Mouse (Mus musculus): Measurements from ENCODE around the gene Slit3. TPM values are rescaled to one million over a fixed set of nuclear protein-coding genes. Genes with fewer than 3 reads are reported as not detected.

The Slit3 gene
- polyA plus RNA-seq, 2 experiments, result 32.9 to 33.0 TPM

DNA sequence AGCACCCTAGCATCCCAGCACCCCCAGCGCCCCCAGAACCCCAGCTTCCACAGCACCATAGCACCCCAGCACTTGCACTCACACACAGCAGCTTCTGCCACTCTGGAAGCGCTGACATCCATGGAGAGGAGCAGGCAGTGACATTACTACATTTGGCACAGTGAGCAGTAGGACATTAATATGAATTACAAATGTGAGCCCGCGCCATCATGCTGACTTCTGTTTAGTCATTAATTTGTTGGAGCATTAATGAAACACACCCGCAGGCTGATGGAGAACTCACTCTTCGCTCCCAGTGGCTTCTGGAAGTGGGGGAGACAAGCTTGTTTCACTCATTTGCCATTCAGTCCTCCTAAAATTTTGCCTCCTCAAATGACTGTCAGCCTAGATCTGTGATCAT, 476.9 kb downstream of the Slit3 start:
- Histone ChIP-seq H3K4me1 (ENCODE audit: control insufficient read depth, insufficient read depth, low read length) (peaks cover 3% of the 10 kb centered on the region; the same call in 1 of the 2 replicates), H3K27me3 (ENCODE audit: control insufficient read depth, insufficient read depth, low read length) (no peaks in the 10 kb centered on the region), H3K4me3 (replicated peaks; ENCODE audit: low read length) (no peak overlapping the region), H3K36me3 (ENCODE audit: control insufficient read depth, insufficient read depth, low read length) (peaks cover 7% of the 10 kb centered on the region; the same call in 1 of the 2 replicates), H3K27ac (replicated peaks; ENCODE audit: low read depth, low read length) (no peak overlapping the region), H3K9ac (ENCODE audit: low read depth, low read length, severe bottlenecking) (no peak overlapping the region), H3K9me3 (ENCODE audit: control insufficient read depth, low read length) (no peaks in the 10 kb centered on the region), H3K4me2 (replicated peaks; ENCODE audit: low read depth, low read length, severe bottlenecking) (no peak overlapping the region)
- WGBS, result 94% methylated on average over 6 of the region's 6 CpGs
- no peak for ATAC-seq (ENCODE audit: low FRiP score, low read depth)
- no peak for DNase-seq (ENCODE audit: low spot score)
- no peak for TF ChIP-seq POLR2A (IDR thresholded peaks at IDR 0.05; ENCODE audit: borderline replicate concordance, extremely low read depth, insufficient read depth, insufficient read length)

DNA sequence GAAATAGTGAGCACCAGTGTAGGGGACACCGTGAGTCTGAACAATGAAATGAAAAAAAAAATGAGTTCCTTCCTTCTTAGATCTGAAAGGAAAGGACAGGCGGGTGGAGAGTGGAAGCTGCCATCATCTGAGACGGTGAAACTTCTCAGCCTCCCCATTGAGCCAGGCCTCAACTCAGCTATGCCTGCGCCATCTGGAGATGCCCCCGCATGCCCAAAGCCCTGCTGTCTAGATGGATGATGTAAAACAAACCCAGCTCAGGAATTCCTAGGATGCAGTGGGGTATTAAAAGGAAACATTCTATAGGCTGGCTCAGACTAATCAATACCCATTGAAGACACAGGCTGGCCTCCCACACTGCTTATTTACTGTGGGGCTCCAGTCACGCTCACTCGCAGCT, 477.7 kb downstream of the Slit3 start:
- H3K4me1 ChIP-seq (ENCODE audit: control insufficient read depth, insufficient read depth, low read length), result peaks cover 3% of the 10 kb centered on the region; the same call in 1 of the 2 replicates
- ATAC-seq (ENCODE audit: low FRiP score, low read depth), result no peak
- WGBS, result 79% methylated on average over 7 of the region's 7 CpGs
- H3K36me3 ChIP-seq (ENCODE audit: control insufficient read depth, insufficient read depth, low read length), result peaks cover 7% of the 10 kb centered on the region; the same call in 1 of the 2 replicates
- TF ChIP-seq POLR2A (IDR thresholded peaks at IDR 0.05; ENCODE audit: borderline replicate concordance, extremely low read depth, insufficient read depth, insufficient read length), result no peak
- DNase-seq (ENCODE audit: low spot score), result no peak
- no peak overlapping the region for H3K27ac ChIP-seq (replicated peaks; ENCODE audit: low read depth, low read length)
- no peak overlapping the region for H3K4me2 ChIP-seq (replicated peaks; ENCODE audit: low read depth, low read length, severe bottlenecking)
- H3K9me3 ChIP-seq (ENCODE audit: control insufficient read depth, low read length), result no peaks in the 10 kb centered on the region
- no peaks in the 10 kb centered on the region for H3K27me3 ChIP-seq (ENCODE audit: control insufficient read depth, insufficient read depth, low read length)
- no peak overlapping the region for H3K9ac ChIP-seq (ENCODE audit: low read depth, low read length, severe bottlenecking)
- H3K4me3 ChIP-seq (replicated peaks; ENCODE audit: low read length), result no peak overlapping the region

DNA sequence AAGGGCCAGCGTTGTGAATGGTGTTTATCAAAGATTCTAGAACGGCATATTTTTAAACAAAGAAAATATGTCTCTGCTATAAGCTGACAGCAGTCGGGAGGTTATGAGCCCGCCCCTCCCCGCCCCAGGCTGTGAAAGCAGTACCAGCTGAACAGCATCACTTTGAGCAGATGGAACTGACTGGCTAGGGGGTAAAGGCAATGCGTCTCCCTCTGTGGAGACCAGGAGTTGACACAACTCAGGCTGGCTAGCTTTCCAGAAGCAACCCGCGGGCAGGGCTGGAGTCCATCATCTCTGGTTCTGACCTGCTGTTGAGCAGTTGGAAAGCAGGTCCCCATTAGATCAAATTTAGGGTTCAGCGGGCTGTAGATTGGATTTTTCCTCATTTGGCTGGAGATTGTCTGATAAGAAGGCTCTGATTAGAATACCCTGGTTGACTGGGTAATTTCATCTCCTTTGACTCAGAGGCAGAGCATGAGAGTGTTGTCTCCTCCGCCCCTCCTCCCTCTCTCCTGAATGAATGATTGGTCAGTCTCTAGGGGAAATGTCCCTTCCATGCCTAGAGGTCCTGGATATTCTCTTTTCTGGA, 480.7 kb downstream of the Slit3 start:
- no peak for DNase-seq (ENCODE audit: low spot score)
- Histone ChIP-seq H3K27ac (replicated peaks; ENCODE audit: low read depth, low read length) (no peak overlapping the region), H3K4me1 (ENCODE audit: control insufficient read depth, insufficient read depth, low read length) (peaks cover 3% of the 10 kb centered on the region; the same call in 1 of the 2 replicates), H3K4me2 (replicated peaks; ENCODE audit: low read depth, low read length, severe bottlenecking) (no peak overlapping the region), H3K9ac (ENCODE audit: low read depth, low read length, severe bottlenecking) (no peak overlapping the region), H3K9me3 (ENCODE audit: control insufficient read depth, low read length) (no peaks in the 10 kb centered on the region), H3K27me3 (ENCODE audit: control insufficient read depth, insufficient read depth, low read length) (no peaks in the 10 kb centered on the region), H3K4me3 (replicated peaks; ENCODE audit: low read length) (no peak overlapping the region), H3K36me3 (ENCODE audit: control insufficient read depth, insufficient read depth, low read length) (peaks cover 4% of the 10 kb centered on the region; the same call in 1 of the 2 replicates)
- no peak for TF ChIP-seq POLR2A (IDR thresholded peaks at IDR 0.05; ENCODE audit: borderline replicate concordance, extremely low read depth, insufficient read depth, insufficient read length)
- no peak for ATAC-seq (ENCODE audit: low FRiP score, low read depth)
- WGBS, result 66% methylated on average over 10 of the region's 10 CpGs

DNA sequence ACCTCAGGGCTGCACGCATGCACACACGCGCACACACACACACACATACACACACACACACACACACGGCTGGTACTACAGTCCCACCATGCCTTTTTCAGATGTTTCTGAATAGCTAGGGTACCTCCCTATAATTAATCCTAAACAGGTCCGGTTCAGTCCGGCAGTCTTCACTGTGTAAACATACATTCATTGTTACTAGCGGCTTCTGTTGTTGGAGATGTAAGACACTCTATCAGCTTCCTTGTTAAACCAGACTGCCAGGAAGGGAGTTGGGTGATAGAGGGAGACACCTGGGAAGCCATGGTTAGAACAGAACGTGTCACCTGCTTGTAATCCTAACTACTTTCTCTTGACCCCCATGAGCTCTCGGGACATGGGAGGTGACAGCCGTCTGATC, 481.6 kb downstream of the Slit3 start:
- Histone ChIP-seq H3K27me3 (ENCODE audit: control insufficient read depth, insufficient read depth, low read length) (no peaks in the 10 kb centered on the region), H3K36me3 (ENCODE audit: control insufficient read depth, insufficient read depth, low read length) (peaks cover 4% of the 10 kb centered on the region; the same call in 1 of the 2 replicates), H3K4me3 (replicated peaks; ENCODE audit: low read length) (no peak overlapping the region), H3K9me3 (ENCODE audit: control insufficient read depth, low read length) (no peaks in the 10 kb centered on the region), H3K27ac (replicated peaks; ENCODE audit: low read depth, low read length) (no peak overlapping the region), H3K4me1 (ENCODE audit: control insufficient read depth, insufficient read depth, low read length) (peaks cover 3% of the 10 kb centered on the region; the same call in 1 of the 2 replicates), H3K4me2 (replicated peaks; ENCODE audit: low read depth, low read length, severe bottlenecking) (no peak overlapping the region), H3K9ac (ENCODE audit: low read depth, low read length, severe bottlenecking) (no peak overlapping the region)
- 82% methylated on average over 10 of the region's 10 CpGs for WGBS
- no peak for DNase-seq (ENCODE audit: low spot score)
- ATAC-seq (ENCODE audit: low FRiP score, low read depth), result no peak
- no peak for TF ChIP-seq POLR2A (IDR thresholded peaks at IDR 0.05; ENCODE audit: borderline replicate concordance, extremely low read depth, insufficient read depth, insufficient read length)

DNA sequence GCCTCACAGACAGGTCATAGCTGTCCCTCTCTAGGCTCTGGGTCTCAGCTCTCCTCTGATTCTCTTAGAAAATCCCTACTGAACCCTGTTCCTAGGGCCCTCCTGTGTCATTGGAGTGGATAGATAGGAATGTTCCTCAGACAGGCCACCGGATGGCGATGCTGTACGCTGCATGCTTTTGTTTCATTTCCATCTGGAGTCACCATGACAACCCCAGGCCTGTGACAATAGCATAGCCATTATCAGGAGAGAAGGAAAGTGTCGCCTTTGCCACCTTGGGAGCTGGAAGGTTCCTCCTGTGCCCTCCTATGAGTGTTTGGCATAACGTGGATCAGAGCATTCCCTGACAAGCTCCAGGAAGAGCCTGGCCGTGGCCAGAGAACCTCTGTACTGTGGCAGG, 482.9 kb downstream of the Slit3 start:
- TF ChIP-seq POLR2A (IDR thresholded peaks at IDR 0.05; ENCODE audit: borderline replicate concordance, extremely low read depth, insufficient read depth, insufficient read length), result no peak
- H3K4me1 ChIP-seq (ENCODE audit: control insufficient read depth, insufficient read depth, low read length), result peaks cover 3% of the 10 kb centered on the region; the same call in 1 of the 2 replicates
- WGBS, result 91% methylated on average over 6 of the region's 6 CpGs
- no peak overlapping the region for H3K27ac ChIP-seq (replicated peaks; ENCODE audit: low read depth, low read length)
- no peaks in the 10 kb centered on the region for H3K9me3 ChIP-seq (ENCODE audit: control insufficient read depth, low read length)
- H3K27me3 ChIP-seq (ENCODE audit: control insufficient read depth, insufficient read depth, low read length), result no peaks in the 10 kb centered on the region
- ATAC-seq (ENCODE audit: low FRiP score, low read depth) (no peak), DNase-seq (ENCODE audit: low spot score) (no peak)
- no peak overlapping the region for H3K9ac ChIP-seq (ENCODE audit: low read depth, low read length, severe bottlenecking)
- no peak overlapping the region for H3K4me3 ChIP-seq (replicated peaks; ENCODE audit: low read length)
- no peak overlapping the region for H3K4me2 ChIP-seq (replicated peaks; ENCODE audit: low read depth, low read length, severe bottlenecking)
- peaks cover 2% of the 10 kb centered on the region; the same call in 1 of the 2 replicates for H3K36me3 ChIP-seq (ENCODE audit: control insufficient read depth, insufficient read depth, low read length)

Measured in limb, embryonic 14.5 days (tissue).